Mouse (Mus musculus): Measurements from ENCODE around the gene Ints12.

Gene Ints12

DNA sequence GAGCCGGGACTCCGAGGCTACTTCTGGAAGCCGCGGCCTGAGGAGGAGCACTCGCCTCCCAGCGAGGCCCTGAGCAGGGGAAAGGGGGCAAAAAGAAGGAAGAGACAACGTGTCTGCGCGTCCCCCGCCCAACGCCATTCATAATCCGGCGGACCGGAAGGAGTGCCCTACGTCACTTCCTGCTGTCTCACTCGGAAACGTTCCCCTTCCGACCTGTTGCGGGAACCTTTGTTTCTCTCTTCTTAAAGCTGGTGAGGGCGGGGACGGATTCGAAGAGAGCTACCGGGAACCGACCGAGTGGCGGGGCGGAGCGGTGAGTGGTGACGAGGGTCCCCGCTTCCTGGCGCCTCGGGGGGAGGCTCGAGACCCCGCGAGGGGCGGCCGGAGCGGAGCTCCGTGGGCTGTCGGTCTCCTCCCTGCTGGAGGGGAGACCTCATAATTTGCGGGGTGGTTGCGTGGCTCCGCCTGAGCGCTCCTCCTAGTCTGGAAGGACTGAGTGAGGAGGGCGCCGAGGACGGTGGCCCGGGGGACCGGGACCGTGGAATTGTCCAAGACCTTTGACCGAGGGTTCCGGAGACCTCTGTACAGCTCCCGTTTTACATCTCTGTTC, at the start of gene Ints12, which contains the start of gene Gstcd:
TSS of gene Ints12 (plus strand) at position 177 of the 610 bp plus-strand sequence.
TSS of gene Gstcd (minus strand) at position 370 of the 610 bp plus-strand sequence.
- peak; percentile 82 for DNase-seq (ENCODE audit: low spot score)

DNA sequence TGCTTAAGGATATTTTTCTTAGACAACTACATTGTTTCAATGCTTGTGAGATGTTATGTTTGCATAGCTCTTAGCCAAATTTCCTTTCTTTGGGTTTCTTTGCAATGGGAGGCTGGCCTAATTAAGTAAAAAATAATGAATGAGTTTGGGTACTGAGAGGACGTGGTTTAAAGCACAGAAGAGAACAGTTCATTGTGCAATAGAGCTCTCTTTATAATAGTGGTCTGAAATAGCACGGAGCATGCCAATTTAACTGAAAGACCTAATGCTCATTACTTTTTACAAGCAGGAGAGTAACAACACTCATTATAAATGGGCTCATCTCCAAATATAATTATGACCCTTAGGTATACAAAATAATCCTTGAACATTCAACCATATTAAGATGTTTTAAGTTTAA, 39.6 kb upstream of the Ints12 start:
- DNase-seq (ENCODE audit: low spot score) = no peak

DNA sequence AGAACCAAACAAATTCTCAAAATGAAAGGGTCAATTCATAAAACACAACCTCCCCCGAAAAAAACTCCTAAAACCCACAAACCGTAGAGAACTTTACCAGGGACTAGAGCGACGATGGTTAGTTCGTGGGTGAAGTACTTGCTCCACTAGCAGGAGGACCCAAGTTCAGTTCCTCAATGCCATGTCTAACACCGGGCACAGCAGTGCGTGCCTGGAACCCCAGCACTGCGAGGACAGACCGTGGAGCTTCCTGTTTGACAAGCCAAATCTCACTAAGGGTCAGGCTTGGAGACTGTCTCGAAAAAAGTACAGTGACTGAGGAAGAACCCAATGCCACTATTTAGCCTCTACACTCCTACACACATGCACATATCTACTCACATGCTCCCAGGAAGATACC, 16.1 kb upstream of the Ints12 start:
- DNase-seq (ENCODE audit: low spot score) = no peak

DNA sequence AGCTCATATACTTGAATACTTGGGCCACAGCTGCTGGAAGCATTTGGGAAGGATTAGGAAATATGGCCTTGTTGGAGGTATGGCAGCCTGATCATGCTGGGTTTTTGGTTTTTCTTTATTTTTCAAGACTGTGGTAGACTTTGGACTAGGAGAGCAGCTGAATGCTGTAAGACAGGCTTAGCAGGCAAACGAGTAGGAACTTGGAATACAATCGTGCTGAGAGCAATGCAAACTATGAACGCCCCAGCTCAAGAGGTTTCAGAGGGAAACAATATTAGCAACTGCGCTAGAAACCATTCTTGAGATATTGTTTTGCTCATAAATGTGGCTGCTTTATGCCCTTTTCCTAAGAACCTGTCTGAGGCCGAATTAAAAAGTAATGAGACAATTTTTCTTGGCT, 8.9 kb upstream of the Ints12 start:
- DNase-seq (ENCODE audit: low spot score) = no peak

- DNase-seq (ENCODE audit: low spot score) = no peak
Observed at GRCm38 (mm10) chr3:133085858-133086257, 5.8 kb upstream of the Ints12 start.

- DNase-seq (ENCODE audit: low spot score) = no peak
Observed at GRCm38 (mm10) chr3:133090247-133091120, 1.2 kb upstream of the Ints12 start.

GRCm38 (mm10) chr3:133091121-133091663, 448 bp upstream of the Ints12 start:
- DNase-seq (ENCODE audit: low spot score) = no peak

- DNase-seq (ENCODE audit: low spot score) = no peak
Observed at GRCm38 (mm10) chr3:133092274-133092853, 724 bp downstream of the Ints12 start.

DNA sequence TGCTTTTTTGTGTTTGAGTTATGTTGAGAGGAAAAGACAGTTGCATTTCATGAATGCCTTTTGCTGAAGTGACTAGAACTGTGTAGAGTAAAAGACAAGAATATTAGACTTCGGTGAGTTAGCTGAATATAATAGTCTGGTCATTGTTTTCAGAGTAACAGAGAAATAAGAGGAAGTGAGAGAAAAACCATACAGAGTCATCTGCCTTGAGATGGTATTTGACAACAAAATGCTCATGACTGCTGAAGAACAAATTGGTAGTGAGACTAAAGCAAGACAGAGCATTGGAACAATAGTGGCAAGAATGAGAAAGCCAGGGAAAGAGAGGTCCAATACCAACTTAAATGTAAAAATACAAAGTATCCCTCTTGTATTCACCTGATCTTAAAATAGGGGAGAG, 1.3 kb downstream of the Ints12 start:
- DNase-seq (ENCODE audit: low spot score) = no peak

GRCm38 (mm10) chr3:133094305-133094704, 2.7 kb downstream of the Ints12 start:
- DNase-seq (ENCODE audit: low spot score) = no peak

GRCm38 (mm10) chr3:133097936-133098335, 6.3 kb downstream of the Ints12 start:
- no peak for DNase-seq (ENCODE audit: low spot score)

GRCm38 (mm10) chr3:133098336-133098735, 6.7 kb downstream of the Ints12 start:
- DNase-seq (ENCODE audit: low spot score) = no peak

- DNase-seq (ENCODE audit: low spot score) = no peak
Observed at GRCm38 (mm10) chr3:133098909-133099308, 7.3 kb downstream of the Ints12 start.

DNA sequence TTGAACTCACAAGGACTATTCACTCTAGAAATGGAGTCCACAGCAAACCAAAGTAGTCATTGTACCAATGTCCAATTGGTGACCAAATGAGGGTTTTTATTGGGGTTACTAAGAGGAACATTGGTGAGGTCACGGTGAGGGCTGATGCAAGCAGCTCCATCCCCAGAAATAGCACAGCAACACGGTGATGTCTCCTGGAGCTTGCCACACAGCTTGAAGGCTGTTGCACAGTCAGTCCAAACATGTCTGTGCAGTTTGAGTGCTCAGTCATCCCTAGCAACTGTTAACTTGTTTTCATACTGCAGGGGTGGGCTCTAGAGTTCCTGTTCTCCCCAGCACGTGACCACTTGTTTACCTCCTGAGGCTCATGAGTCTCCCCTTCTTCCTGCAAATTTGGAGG, 12.1 kb downstream of the Ints12 start:
- no peak for DNase-seq (ENCODE audit: low spot score)

GRCm38 (mm10) chr3:133104436-133104835, 12.8 kb downstream of the Ints12 start:
- DNase-seq (ENCODE audit: low spot score) = no peak

DNA sequence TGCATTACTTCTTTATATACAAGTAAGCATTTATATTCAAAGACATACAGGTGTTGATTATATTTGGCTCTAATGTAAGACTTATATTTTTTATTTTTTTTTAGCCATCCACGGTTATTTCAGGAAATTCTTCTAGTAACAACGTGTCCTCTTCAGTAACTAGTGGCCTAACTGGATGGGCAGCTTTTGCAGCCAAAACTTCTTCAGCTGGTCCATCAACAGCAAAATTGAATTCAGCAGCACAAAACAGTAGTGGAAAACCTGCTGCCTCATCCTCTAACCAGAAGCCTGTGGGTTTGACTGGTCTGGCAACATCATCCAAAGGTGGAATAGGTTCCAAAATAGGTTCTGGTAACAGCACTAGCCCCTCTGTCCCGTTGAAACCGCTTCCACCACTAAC, 17.1 kb downstream of the Ints12 start:
- no peak for DNase-seq (ENCODE audit: low spot score)

DNA sequence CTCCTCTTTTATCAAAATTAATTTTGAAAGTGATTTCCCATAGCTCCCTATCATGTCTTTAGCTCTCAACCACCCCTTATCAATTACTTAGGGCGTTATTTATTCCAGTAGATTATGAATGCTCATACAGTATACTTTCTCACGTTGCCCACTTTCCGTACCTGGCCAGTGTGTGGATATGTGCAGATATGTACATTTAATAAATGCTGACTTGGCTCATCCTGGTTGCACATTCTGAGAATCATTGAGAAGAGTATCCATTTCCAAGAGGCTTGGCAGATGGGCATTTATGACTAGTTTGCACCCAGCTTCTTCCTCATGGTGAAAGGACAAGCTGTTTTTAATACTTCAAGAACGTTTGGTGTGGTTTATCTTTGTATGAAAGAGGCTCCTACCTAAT, 18.2 kb downstream of the Ints12 start:
- no peak for DNase-seq (ENCODE audit: low spot score)

GRCm38 (mm10) chr3:133111741-133112140, 20.1 kb downstream of the Ints12 start:
- no peak for DNase-seq (ENCODE audit: low spot score)

- DNase-seq (ENCODE audit: low spot score) = no peak
Observed at GRCm38 (mm10) chr3:133113281-133113680, 21.6 kb downstream of the Ints12 start.

DNA sequence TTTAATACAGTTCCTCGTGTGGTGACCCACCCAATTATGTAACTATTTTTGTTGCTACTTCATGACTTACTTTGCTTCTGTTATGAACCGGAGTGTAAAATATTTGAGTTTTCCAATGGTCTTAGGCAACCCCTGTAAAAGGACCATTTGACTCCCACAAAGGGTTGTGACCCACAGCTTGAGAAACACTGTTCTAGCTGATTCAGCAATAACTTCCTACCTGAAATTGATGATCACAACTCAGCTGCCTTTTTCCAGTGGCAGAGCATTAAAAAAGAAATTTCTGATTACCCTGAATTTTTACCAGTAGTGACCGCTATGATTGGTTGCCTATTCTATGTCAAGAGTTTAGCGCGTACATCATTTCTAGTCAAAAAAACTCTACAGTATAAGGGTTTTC, 39.7 kb downstream of the Ints12 start:
- DNase-seq (ENCODE audit: low spot score) = no peak

DNA sequence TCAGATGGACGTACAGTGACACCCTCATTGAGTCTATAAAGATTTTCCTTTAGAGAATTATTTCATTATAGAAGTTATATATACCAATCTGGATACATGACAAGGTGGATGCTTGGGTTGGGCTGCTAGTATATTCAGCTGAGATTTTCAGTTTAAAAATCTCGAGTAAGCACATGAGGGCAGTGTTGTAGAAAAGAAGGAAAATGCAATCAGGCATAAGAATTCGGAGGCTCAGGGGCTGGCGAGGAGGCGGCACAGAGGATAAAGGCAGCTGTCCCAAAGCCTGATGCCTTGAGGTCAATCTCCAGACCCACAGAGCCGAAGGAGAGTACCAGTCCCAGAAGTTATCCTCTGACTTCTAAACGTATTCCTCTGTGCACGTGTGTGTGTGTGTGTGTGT, 41.0 kb downstream of the Ints12 start:
- DNase-seq (ENCODE audit: low spot score) = no peak

DNA sequence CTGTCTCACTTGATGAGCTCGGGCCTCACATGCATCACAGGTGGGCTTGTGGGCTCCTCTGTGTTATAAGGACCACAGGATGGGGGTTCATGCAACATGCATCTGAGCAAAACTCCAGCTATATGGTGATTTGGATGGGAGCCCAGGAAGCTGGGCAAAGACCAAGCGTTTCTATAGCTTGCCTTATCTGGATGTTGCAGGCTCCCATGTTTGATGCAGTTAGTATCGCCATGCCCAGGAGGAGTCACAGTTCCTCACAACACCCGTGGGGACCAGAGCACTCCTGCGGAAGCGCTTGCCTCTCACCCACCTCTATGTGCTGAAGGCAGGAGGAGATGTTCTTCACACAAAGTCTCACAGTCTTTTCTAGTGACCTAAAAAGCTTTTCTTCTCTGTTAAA, 50.2 kb downstream of the Ints12 start:
- no peak for DNase-seq (ENCODE audit: low spot score)
